Mouse (Mus musculus): ENCODE results near the gene Oxct1.

Gene Oxct1

GRCm38 (mm10) chr15:4026231-4026773, at the start of gene Oxct1:
Oxct1 (plus strand) TSS chr15:4026383.
- DNase-seq: peak; percentile 97

- no peak for DNase-seq
Observed at GRCm38 (mm10) chr15:3978279-3978678, 47.9 kb upstream of the Oxct1 start.

- DNase-seq: peak; percentile 78
Observed at GRCm38 (mm10) chr15:3979061-3979848, 46.9 kb upstream of the Oxct1 start, which contains the start of gene Fbxo4. Fbxo4 (minus strand) TSS chr15:3979573.

GRCm38 (mm10) chr15:3979871-3980270, 46.3 kb upstream of the Oxct1 start:
- DNase-seq: no peak

GRCm38 (mm10) chr15:3982732-3983131, 43.5 kb upstream of the Oxct1 start:
- no peak for DNase-seq

GRCm38 (mm10) chr15:3984876-3985275, 41.3 kb upstream of the Oxct1 start:
- no peak for DNase-seq

GRCm38 (mm10) chr15:3987981-3988380, 38.2 kb upstream of the Oxct1 start:
- DNase-seq: no peak

GRCm38 (mm10) chr15:3994852-3995447, 31.2 kb upstream of the Oxct1 start:
- no peak for DNase-seq

- DNase-seq: peak; percentile 98
Observed at GRCm38 (mm10) chr15:3995448-3996266, 30.5 kb upstream of the Oxct1 start, which contains the start of gene AW549877. AW549877 (minus strand) TSS chr15:3995744.

- no peak for DNase-seq
Observed at GRCm38 (mm10) chr15:3996267-3997010, 29.7 kb upstream of the Oxct1 start.

- DNase-seq: no peak
Observed at GRCm38 (mm10) chr15:3999144-3999543, 27.0 kb upstream of the Oxct1 start.

GRCm38 (mm10) chr15:4000536-4000935, 25.6 kb upstream of the Oxct1 start:
- DNase-seq: no peak

GRCm38 (mm10) chr15:4013873-4014272, 12.3 kb upstream of the Oxct1 start:
- no peak for DNase-seq

GRCm38 (mm10) chr15:4020711-4021110, 5.5 kb upstream of the Oxct1 start:
- no peak for DNase-seq

GRCm38 (mm10) chr15:4023747-4024146, 2.4 kb upstream of the Oxct1 start:
- no peak for DNase-seq

- DNase-seq: no peak
Observed at GRCm38 (mm10) chr15:4024726-4025507, 1.3 kb upstream of the Oxct1 start.

- no peak for DNase-seq
Observed at GRCm38 (mm10) chr15:4025508-4025904, 677 bp upstream of the Oxct1 start.

- peak; percentile 91 for DNase-seq
Observed at GRCm38 (mm10) chr15:4026831-4027584, 825 bp downstream of the Oxct1 start.

- DNase-seq: no peak
Observed at GRCm38 (mm10) chr15:4027671-4028410, 1.7 kb downstream of the Oxct1 start.

- DNase-seq: no peak
Observed at GRCm38 (mm10) chr15:4028411-4028700, 2.2 kb downstream of the Oxct1 start.
